Mouse (Mus musculus) kidney, adult 2 months (tissue): ENCODE results near the gene Zfp938.

Source experiments
- CTCF ChIP-seq: fragments of 200-500 bp; conservative IDR thresholded peaks from 2 replicates; pipeline ENCODE4 v1.5.1; 2011; ENCODE audit warnings: low read depth, mild to moderate bottlenecking, control low read depth, low read length, moderate library complexity, mixed read lengths; ENCODE audit not compliant: insufficient read depth, insufficient read length
- POLR2A ChIP-seq: fragments of 200-500 bp; IDR thresholded peaks from one replicate; pipeline ENCODE4 v1.6.1; 2011; ENCODE audit warnings: low read depth, low read length, control low read depth

- TF ChIP-seq POLR2A (no peak), CTCF (no peak)
Observed at GRCm38 (mm10) chr10:82257331-82257730, 16.3 kb upstream of the Zfp938 start.
